Mouse (Mus musculus) megakaryocyte, embryonic 14.5 days (primary cell): ENCODE measurements around the gene L3mbtl2.

Experiments used
- FLI1 ChIP-seq: IDR thresholded peaks from 2 replicates; pipeline ENCODE4 v1.6.1; 2012; ENCODE audit warnings: low read length, inconsistent platforms, mixed read lengths
- GATA1 ChIP-seq: IDR thresholded peaks from 3 replicates; pipeline ENCODE4 v1.6.1; 2012; ENCODE audit warnings: mixed read lengths, low read length, inconsistent platforms, borderline replicate concordance

- no peak for TF ChIP-seq GATA1
- no peak for TF ChIP-seq FLI1
These were observed 66.3 kb downstream of the L3mbtl2 start for GRCm38 (mm10) chr15:81729792-81730635.
